Mouse (Mus musculus) megakaryocyte, embryonic 14.5 days (primary cell): ENCODE data around the gene Zcchc17. TPM values are rescaled to one million over a fixed set of nuclear protein-coding genes. Genes with fewer than 3 reads are reported as not detected.

Experiments
- H3K27me3 ChIP-seq: replicated peaks from 2 replicates; pipeline ENCODE3; 2012; ENCODE audit warnings: inconsistent platforms
- H3K36me3 ChIP-seq: replicated peaks from 2 replicates; pipeline ENCODE3; 2012; ENCODE audit warnings: low read length, inconsistent platforms, mixed read lengths
- H3K4me1 ChIP-seq: 2 replicates; pipeline ENCODE4 v1.6.1; 2012; ENCODE audit warnings: inconsistent platforms
- H3K4me3 ChIP-seq: replicated peaks from 2 replicates; pipeline ENCODE3; 2012; ENCODE audit warnings: moderate library complexity, mild to moderate bottlenecking, inconsistent platforms
- H3K9me3 ChIP-seq: 2 replicates; pipeline ENCODE4 v1.6.1; 2012; ENCODE audit warnings: inconsistent platforms
- FLI1 ChIP-seq: IDR thresholded peaks from 2 replicates; pipeline ENCODE4 v1.6.1; 2012; ENCODE audit warnings: low read length, inconsistent platforms, mixed read lengths
- GATA1 ChIP-seq: IDR thresholded peaks from 3 replicates; pipeline ENCODE4 v1.6.1; 2012; ENCODE audit warnings: mixed read lengths, low read length, inconsistent platforms, borderline replicate concordance
- polyA plus RNA-seq: library from polyadenylated mRNA; stranded (reverse); fragments of >175 nt; gene quantifications from 2 replicates; pipeline ENCODE4 v1.2.3, GENCODE M21; 2012; ENCODE audit warnings: low replicate concordance; ENCODE audit not compliant: insufficient read depth

Zcchc17 gene
- polyA plus RNA-seq, 1 experiment, result 32.2 TPM

DNA sequence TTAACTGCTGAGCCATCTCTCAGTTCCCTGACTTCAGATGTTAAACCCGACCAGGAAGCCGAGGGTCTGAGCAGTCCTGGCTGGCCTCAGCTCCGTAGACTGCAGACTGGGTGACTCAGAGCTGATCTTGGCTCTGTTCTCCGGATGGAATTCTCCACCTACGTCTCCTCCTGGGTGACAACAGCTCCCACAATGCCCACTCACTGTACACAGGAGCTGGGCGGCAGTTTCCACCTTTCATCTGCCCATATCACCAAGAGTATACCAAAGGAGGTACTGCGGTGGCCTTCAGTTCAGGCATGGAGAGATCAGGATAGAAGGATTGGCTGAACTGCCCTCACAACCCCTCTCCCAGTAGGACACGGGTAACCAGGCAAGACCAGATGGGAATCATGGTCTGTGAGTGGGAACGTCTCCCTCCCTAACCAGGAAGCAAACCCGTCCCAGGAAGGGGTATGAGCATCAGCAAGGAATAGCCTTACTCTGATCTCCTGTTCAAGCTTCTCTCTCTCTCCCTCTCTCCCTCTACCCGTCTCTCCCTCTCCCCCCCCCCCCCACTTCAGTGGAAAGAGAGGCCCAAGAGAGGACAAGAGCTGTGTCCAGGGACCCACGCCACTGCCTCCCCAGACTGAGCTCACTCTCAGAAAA is 85.9 kb downstream of the Zcchc17 start:
- Histone ChIP-seq H3K36me3 (no peaks in the 10 kb centered on the region), H3K4me1 (peaks cover 38% of the 10 kb centered on the region), H3K27me3 (peaks cover 91% of the 10 kb centered on the region), H3K9me3 (peaks cover 3% of the 10 kb centered on the region; the same call in 1 of the 2 replicates), H3K4me3 (peak overlapping the region; percentile 50)
- no peak for TF ChIP-seq FLI1
- no peak for TF ChIP-seq GATA1

DNA sequence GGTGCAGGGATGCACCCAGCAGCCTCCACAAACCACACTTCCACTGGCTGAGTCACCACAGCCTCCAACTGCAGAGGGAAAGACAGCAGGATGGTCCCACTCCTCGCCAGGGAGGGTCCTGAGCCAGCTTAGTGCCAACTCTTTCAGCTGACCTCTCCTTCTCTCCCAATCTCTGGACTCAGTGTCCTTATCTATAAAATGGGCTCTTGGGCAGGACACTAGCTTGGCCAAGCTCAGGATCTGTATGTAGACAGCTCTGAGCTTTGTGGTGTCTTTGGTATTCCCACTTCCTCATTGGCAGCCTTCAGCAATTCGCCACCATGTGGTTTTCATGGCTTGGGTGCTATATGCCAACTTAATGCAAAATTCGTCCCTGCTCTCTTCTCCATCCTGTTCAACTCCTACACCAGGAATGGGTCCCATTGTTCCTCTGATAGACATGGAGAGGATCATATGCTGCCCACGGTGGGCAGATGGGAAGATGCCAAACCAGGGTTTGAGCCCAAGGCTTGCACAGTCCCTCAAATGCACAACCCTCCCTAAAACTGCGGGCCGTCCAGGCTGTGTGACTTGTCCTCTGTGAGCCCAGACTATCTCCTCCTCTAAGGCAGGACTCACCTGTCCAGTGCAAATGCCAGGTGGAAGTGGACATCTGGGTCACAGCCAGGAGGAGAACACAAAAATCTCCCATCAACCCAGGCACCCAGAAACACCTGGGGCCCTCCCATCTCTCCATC is 89.0 kb downstream of the Zcchc17 start:
- peak overlapping the region; percentile 48 for H3K4me3 ChIP-seq
- H3K27me3 ChIP-seq, result peaks cover 86% of the 10 kb centered on the region
- H3K36me3 ChIP-seq, result no peaks in the 10 kb centered on the region
- peaks cover 3% of the 10 kb centered on the region; the same call in 1 of the 2 replicates for H3K9me3 ChIP-seq
- H3K4me1 ChIP-seq, result peaks cover 46% of the 10 kb centered on the region
- TF ChIP-seq FLI1 (no peak), GATA1 (no peak)

DNA sequence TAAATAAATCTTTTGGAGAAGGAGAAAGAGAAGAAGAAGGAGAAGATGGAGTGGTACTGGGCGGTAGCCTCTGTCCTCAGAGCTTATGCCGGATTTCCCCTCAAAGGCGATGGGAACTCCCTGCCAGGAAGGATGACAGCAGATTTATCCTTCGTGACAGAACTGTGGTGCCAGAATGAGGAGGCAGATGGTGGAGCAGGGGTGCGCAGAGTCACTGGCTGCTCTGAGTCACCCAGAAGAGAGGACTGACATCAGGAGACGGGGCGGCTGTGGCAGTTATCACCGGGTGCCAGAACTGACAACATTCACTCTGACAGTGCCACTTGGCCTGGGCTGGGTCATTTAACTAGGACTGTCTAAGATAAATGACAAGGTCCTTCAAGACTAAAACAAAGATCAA is 89.7 kb downstream of the Zcchc17 start:
- H3K4me1 ChIP-seq, result peaks cover 45% of the 10 kb centered on the region
- TF ChIP-seq FLI1 (no peak), GATA1 (no peak)
- peaks cover 86% of the 10 kb centered on the region for H3K27me3 ChIP-seq
- H3K9me3 ChIP-seq, result peaks cover 3% of the 10 kb centered on the region; the same call in 1 of the 2 replicates
- H3K4me3 ChIP-seq, result no peak overlapping the region
- no peaks in the 10 kb centered on the region for H3K36me3 ChIP-seq

DNA sequence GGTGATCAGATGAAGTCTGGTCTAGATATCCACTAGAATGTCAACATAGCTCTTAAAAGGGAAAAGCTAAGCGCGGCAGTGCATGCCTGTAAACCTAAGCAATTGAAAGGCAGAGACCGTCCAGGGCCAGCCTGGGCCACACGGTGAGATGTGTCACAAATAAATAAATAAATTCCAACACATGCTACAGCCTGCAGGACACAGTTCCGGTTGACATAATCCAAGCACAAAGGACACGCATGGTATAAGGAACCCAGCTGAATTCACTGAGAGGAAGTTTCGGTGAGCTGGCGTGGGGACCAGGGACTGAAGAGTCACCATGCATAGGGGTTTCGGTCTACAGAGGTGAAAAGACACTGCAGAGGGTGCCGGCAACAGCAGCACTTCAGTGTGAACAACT is 91.0 kb downstream of the Zcchc17 start:
- TF ChIP-seq GATA1 (no peak), FLI1 (no peak)
- peaks cover 85% of the 10 kb centered on the region for H3K27me3 ChIP-seq
- no peaks in the 10 kb centered on the region for H3K36me3 ChIP-seq
- H3K4me3 ChIP-seq, result no peak overlapping the region
- H3K9me3 ChIP-seq, result peaks cover 3% of the 10 kb centered on the region; the same call in 1 of the 2 replicates
- H3K4me1 ChIP-seq, result peaks cover 43% of the 10 kb centered on the region

DNA sequence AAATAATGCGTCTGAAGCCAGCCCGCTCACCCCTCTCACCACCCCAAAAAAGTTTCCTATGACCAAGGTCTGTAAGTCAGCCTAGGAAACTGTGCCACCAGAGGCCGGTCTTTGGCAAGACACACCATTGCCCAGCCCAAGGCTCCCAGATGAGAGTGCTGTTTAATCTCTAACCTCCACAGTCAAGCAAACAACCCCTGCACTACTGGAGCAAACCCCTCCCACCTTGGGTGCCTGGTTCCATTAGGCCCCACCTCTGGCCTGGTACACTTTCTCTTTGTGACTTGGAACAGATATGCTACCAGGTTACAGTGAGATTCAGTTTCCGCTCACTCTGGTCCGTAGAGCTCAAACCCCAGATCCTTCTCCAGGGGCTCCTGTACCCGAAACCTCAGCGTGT is 92.7 kb downstream of the Zcchc17 start:
- Histone ChIP-seq H3K4me1 (peaks cover 41% of the 10 kb centered on the region), H3K4me3 (no peak overlapping the region), H3K27me3 (peaks cover 85% of the 10 kb centered on the region), H3K9me3 (peaks cover 11% of the 10 kb centered on the region), H3K36me3 (no peaks in the 10 kb centered on the region)
- TF ChIP-seq FLI1, result no peak
- no peak for TF ChIP-seq GATA1

DNA sequence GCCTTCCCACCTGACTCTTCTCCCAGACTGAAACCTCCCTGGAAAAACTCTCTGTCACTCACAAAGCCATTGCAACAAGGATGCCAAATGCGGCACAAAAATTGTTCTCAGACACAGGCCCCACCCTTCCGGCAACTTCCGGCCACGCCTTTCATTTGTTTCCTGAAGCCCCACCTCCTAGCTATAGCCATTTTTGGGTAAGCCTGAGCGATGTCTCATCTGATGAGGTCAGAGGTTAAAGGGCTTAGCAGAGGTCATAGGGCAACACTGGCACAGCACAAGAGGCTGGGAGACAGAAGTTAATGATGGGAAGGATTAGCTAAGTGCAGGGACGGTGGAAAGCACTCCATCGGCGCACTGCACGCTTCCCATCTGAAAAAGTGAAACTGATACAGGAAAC is 93.1 kb downstream of the Zcchc17 start:
- Histone ChIP-seq H3K27me3 (peaks cover 84% of the 10 kb centered on the region), H3K9me3 (peaks cover 12% of the 10 kb centered on the region), H3K4me1 (peaks cover 41% of the 10 kb centered on the region), H3K4me3 (peak overlapping the region; percentile 8), H3K36me3 (no peaks in the 10 kb centered on the region)
- no peak for TF ChIP-seq GATA1
- no peak for TF ChIP-seq FLI1

Other genes starting within 250 kb of the Zcchc17 start
- not detected in 2 replicates for gene Hcrtr1, start 220.6 kb downstream of the Zcchc17 start, polyA plus RNA-seq
- 1.2 TPM in 1 of 2 replicates, not detected in the other for gene Tinagl1, start 184.8 kb downstream of the Zcchc17 start, polyA plus RNA-seq
- gene Gm853, start 137.5 kb downstream of the Zcchc17 start, polyA plus RNA-seq, result 0.11 TPM in 1 of 2 replicates, not detected in the other
- 0.39 TPM in 1 of 2 replicates, not detected in the other for gene Serinc2, start 80.7 kb downstream of the Zcchc17 start, polyA plus RNA-seq
- 0.88 TPM in 1 of 2 replicates, not detected in the other for gene Fabp3, start 51.3 kb downstream of the Zcchc17 start, polyA plus RNA-seq
- 1.5 TPM in 1 of 2 replicates, not detected in the other for gene Gm10570, start 51.3 kb downstream of the Zcchc17 start, polyA plus RNA-seq
- 28.0 and 33.2 TPM in 2 replicates for gene Snrnp40, start 189 bp upstream of the Zcchc17 start, polyA plus RNA-seq
- gene Nkain1, start 214.2 kb upstream of the Zcchc17 start, polyA plus RNA-seq, result not detected in 2 replicates